Mouse (Mus musculus) lung, adult 2 months (tissue): ENCODE results near the gene Plscr3. TPM values are rescaled to one million over a fixed set of nuclear protein-coding genes. Genes with fewer than 3 reads are reported as not detected.

Experiments used
- DNase-seq: peaks from one replicate; pipeline ENCODE4 v3.0.0; 2022
- H3K4me1 ChIP-seq: fragments of 200-500 bp; 2 replicates; pipeline ENCODE4 v1.6.1; 2011; ENCODE audit warnings: low read length; ENCODE audit not compliant: control insufficient read depth, insufficient read depth
- H3K4me3 ChIP-seq: fragments of 200-500 bp; replicated peaks from 2 replicates; pipeline ENCODE3; 2011; ENCODE audit warnings: low read depth, mild to moderate bottlenecking, control low read depth, low read length; ENCODE audit errors: extremely low read depth
- CTCF ChIP-seq: fragments of 200-500 bp; IDR thresholded peaks from 2 replicates; pipeline ENCODE4 v1.5.1; 2011; ENCODE audit warnings: mild to moderate bottlenecking, low read length, control low read depth; ENCODE audit not compliant: insufficient read depth
- POLR2A ChIP-seq: fragments of 200-500 bp; IDR thresholded peaks from 2 replicates; pipeline ENCODE4 v1.6.1; 2011; ENCODE audit warnings: low read depth, mild to moderate bottlenecking, control low read depth, low read length, borderline replicate concordance; ENCODE audit errors: extremely low read depth
- WGBS: fragments of 180-500 bp; shearing (Covaris S2); methylation state at CpG from one replicate; pipeline ENCODE4 v1.1.7; 2018; 5-methylcytosine and 5-hydroxymethylcytosine counted together
- polyA plus RNA-seq: library from polyadenylated mRNA; depleted of rRNA; stranded (reverse); fragments of >200 nt; gene quantifications from 2 replicates; pipeline ENCODE4 v1.2.3, GENCODE M21; 2012

Plscr3 gene
- polyA plus RNA-seq, 1 experiment: 225 TPM

- under 1% methylated on average over 34 of the region's 34 CpGs for WGBS
- DNase-seq: peak; percentile 95
- 0 out of 2 replicates have a peak, but pooled peaks cover 2% of the 10 kb centered on the region for H3K4me1 ChIP-seq
- peak within 1 kb of the TSS; percentile 99 for H3K4me3 ChIP-seq
- TF ChIP-seq POLR2A: peak; percentile 90
- TF ChIP-seq CTCF: no peak
Measured at GRCm38 (mm10) chr11:69837952-69838713, 8.0 kb upstream of the Plscr3 start, which contains the start of gene Tmem256. Tmem256 (plus strand) TSS chr11:69838514.

DNA sequence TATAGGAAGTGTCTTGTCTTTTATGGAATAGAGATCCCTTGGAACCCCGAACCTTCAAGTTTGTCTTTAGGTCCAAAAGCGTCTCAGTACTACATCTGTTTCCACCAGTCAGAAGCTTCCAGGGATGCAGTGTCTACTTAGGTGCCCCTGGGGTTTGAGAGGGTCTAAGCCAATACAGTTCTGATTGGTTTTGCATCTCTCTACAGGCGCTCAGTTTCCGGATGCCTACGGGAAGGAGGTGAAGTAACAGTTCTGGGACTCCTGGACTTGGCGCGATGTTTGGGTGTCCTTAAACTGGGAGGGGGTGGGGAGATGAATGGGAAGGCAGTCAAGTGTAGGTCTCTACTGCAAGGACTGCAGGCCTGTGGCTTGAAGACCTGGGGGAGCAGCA, 7.5 kb upstream of the Plscr3 start:
- Histone ChIP-seq H3K4me1 (0 out of 2 replicates have a peak, but pooled peaks cover 2% of the 10 kb centered on the region), H3K4me3 (peak overlapping the region; percentile 99)
- 1% methylated on average over 7 of the region's 7 CpGs for WGBS
- TF ChIP-seq CTCF (no peak), POLR2A (no peak)
- no peak for DNase-seq

DNA sequence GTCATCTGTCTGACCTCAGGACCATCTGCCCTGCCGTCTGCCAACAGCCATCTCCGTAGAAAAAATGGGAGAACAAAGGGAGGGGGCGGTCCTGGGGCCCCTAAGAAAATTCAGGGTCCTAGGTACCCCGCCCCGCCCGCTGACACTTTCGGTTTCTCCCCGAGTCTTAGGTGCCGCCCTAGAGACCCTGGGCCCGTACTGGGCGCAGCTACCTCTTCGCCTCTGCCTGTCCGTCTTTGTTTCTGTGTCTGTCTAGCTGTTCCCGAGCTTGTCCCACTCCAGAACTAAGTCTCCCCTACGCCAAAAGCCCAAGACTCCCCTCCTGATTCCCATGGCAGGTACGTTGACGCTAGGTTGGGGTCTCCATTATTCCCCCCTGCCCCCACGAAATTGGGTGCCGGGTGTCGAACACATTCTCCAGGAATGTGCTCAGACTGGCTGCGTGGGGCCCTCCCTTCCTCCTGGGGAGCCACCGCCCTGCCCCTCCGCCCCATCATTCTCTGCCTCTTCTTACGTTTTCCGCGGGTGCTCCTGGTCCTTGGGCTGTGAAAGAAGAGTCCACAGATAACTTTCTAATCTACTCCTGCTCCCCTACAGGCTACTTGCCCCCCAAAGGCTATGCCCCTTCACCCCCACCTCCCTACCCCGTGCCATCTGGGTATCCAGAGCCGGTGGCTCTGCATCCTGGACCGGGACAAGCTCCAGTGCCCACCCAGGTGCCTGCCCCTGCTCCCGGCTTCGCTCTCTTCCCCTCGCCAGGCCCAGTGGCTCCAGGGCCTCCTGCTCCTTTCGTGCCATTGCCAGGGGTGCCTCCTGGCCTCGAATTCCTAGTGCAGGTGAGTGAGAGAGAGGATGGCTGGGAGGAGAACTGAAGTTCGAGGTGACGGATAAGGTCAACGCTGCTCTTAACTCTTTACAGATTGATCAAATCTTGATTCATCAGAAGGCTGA, 837 bp downstream of the Plscr3 start:
- peaks cover 21% of the 10 kb centered on the region for H3K4me1 ChIP-seq
- 7% methylated on average over 37 of the region's 37 CpGs for WGBS
- DNase-seq: peak; percentile 60
- H3K4me3 ChIP-seq: peak overlapping the region; percentile 88
- no peak for TF ChIP-seq CTCF
- no peak; the same call in 1 of the 2 replicates for TF ChIP-seq POLR2A

GRCm38 (mm10) chr11:69848021-69848420, 1.8 kb downstream of the Plscr3 start:
- Histone ChIP-seq H3K4me1 (peaks cover 23% of the 10 kb centered on the region), H3K4me3 (no peak overlapping the region)
- TF ChIP-seq CTCF (no peak), POLR2A (no peak)
- DNase-seq: no peak
- 94% methylated on average over 6 of the region's 6 CpGs for WGBS

DNA sequence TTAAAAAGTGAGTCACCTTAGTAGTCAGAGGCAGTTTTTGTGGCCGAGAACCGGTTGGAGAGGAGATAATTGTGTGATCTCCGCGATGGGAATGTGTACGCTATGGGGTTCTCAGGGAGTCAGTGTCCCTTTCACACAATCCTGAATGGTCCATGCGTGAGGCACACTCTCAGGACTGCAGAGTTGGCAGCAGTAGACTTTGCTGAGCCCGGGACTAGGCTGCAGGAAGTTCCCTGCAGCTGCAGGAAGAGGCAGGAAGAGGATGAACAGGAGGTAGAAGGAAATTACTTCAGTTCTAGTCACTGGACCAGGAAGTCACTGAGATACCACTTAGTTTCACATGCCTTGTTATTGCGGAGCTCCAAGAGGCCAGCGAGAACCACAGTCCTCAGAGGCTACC, 3.0 kb downstream of the Plscr3 start:
- DNase-seq: no peak
- WGBS: 53% methylated on average over 9 of the region's 9 CpGs

GRCm38 (mm10) chr11:69849884-69850283, 3.7 kb downstream of the Plscr3 start:
- TF ChIP-seq POLR2A (no peak), CTCF (no peak)
- no peak overlapping the region for H3K4me3 ChIP-seq
- peaks cover 26% of the 10 kb centered on the region for H3K4me1 ChIP-seq
- DNase-seq: no peak
- 81% methylated on average over 15 of the region's 15 CpGs for WGBS

More for the DNA sequence above, 3.0 kb downstream of the Plscr3 start:
- TF ChIP-seq POLR2A: no peak
- TF ChIP-seq CTCF: no peak
- Histone ChIP-seq H3K4me3 (no peak overlapping the region), H3K4me1 (peaks cover 25% of the 10 kb centered on the region)

GRCm38 (mm10) chr11:69850754-69851153, 4.6 kb downstream of the Plscr3 start:
- TF ChIP-seq CTCF (no peak), POLR2A (no peak)
- peaks cover 27% of the 10 kb centered on the region for H3K4me1 ChIP-seq
- WGBS: 47% methylated on average over 8 of the region's 8 CpGs
- DNase-seq: no peak
- no peak overlapping the region for H3K4me3 ChIP-seq

DNA sequence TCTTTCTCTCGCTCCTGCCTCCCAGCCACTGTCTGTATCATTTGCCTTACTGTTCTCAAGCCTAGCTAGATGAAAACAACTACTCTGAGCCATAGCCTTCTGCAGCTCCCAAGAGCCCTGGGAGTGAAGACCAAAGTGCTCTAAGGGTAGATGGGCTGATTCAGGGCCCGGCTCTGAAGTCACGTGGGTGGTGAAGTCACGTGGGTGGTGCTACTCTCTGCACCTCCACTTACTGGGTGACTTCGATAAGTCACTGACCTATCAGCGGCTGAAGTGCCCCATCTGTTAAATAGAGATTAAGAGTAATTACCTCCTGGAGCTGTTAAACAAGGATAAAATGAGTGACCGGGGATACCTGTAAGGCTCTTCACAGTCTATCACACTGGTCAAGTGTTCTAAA, 7.8 kb downstream of the Plscr3 start:
- 41% methylated on average over 7 of the region's 7 CpGs for WGBS
- Histone ChIP-seq H3K4me1 (peaks cover 22% of the 10 kb centered on the region), H3K4me3 (no peak overlapping the region)
- DNase-seq: no peak
- TF ChIP-seq POLR2A (no peak), CTCF (no peak)

DNA sequence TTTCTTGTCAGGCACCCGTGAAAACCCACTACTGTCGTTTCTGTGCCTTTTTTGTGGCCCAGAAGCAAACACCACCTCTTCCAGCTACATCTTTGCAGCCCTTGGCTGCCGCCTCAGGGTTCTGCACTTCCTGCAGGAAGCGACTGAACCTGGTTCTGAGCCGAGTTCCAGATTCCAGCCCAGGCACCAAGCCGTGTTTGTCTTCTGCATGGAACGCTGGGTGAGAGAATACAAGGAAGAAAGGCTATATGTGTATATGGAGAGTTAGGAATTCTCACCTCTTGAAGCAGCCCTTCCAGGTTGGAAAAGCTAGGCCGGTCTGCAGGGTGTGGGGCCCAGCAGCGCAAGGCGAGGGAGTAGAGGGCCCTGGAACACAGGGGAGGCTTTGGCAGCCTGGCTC, 8.5 kb downstream of the Plscr3 start:
- 58% methylated on average over 10 of the region's 10 CpGs for WGBS
- Histone ChIP-seq H3K4me1 (peaks cover 16% of the 10 kb centered on the region), H3K4me3 (no peak overlapping the region)
- TF ChIP-seq POLR2A (no peak), CTCF (no peak)
- no peak for DNase-seq
